Mouse (Mus musculus): Measurements from ENCODE around the gene Elp4.

Elp4 gene

DNA sequence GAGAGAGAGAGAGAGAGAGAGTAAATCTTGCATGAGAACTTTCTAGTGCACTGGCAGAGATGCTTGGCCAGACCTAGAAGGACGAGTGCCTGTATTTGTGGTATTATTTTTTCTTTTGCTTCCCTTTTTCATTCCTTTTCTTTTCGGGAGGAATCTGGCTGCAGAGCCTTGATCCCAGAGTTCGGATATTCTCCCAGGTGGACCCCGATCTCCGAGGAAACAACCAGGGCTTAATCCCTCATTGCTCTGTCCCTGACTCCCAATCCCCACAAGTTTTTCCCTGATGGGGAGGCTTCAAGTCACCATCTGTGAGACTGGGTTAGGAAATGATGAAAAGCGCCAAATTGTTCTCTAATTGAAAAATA, 233.7 kb downstream of the Elp4 start:
- no peak for DNase-seq (ENCODE audit: low spot score)

GRCm38 (mm10) chr2:105669881-105670730, 234.3 kb downstream of the Elp4 start:
- no peak for DNase-seq (ENCODE audit: low spot score)

DNA sequence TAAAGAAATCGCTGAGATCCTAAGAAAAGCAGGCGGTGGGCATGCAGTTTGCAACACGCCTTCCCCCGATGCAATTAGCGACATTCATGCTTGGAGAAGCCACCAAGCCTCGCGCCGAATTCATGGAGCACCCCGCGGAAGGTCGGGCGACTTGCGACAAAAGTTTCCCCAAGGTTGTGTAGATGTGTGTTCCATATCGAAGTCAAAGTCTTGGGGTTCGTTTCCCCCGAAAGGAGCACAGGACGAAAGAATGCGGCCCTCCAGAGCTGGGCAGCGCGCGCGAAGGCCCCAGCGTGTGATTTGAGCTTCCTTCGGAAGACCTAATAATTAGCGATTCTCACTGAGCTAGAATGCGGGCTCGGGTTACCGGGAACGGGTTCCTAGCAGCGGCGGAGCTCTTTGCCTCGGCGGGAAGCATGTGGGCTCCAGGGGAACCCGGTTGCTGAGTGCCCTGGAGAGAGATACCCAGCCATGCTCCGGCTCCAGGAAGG, 234.9 kb downstream of the Elp4 start:
- no peak for DNase-seq (ENCODE audit: low spot score)

- DNase-seq (ENCODE audit: low spot score): no peak
These were observed 235.8 kb downstream of the Elp4 start, which contains the start of gene Pax6 for GRCm38 (mm10) chr2:105668271-105669270. TSS of gene Pax6 (plus strand) at chr2:105668900.

- no peak for DNase-seq (ENCODE audit: low spot score)
These were observed 236.8 kb downstream of the Elp4 start for GRCm38 (mm10) chr2:105667626-105667950.

DNA sequence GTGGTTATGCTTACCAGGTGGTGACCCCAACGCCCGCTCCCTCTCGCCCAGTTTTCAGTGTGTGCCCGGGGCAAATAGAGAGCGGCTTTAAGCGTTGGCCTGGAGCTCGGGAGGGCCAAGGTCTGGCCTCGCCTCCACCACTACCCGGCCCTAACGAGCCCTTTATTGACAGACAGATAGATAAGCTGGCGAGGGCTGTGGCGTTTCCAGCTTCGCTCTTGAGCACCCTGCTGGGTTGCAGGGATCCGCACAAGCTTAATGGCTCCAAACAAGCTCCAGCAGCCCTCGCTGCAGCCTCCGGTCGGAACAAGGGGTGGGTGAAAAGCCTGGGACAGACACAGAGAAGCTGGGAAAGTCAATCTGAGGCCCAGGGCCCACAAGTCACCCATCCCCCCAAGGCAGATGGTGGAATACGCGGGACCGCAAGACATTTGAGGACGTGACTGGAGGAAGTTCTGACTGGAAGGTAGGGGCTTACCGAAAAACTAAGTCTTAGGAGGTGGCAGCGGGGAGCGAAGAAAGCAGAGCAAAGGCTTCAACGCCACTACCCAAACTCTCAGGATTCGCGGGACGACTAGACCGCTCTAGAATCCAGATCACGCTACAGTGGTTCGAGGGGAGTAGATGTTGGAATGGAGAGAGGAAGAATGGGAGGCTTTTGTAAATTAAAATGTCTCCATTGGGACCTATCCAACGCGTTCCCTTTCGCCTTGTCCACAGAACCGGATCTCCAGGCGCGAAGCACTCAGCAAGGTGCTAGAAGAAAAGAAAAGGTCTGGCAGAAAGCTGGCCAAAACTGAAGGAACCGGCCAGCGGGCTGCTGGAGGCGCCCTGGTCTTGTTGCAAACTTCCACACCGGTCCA, 237.4 kb downstream of the Elp4 start:
- DNase-seq (ENCODE audit: low spot score): no peak

GRCm38 (mm10) chr2:105666331-105666730, 238.0 kb downstream of the Elp4 start:
- no peak for DNase-seq (ENCODE audit: low spot score)

DNA sequence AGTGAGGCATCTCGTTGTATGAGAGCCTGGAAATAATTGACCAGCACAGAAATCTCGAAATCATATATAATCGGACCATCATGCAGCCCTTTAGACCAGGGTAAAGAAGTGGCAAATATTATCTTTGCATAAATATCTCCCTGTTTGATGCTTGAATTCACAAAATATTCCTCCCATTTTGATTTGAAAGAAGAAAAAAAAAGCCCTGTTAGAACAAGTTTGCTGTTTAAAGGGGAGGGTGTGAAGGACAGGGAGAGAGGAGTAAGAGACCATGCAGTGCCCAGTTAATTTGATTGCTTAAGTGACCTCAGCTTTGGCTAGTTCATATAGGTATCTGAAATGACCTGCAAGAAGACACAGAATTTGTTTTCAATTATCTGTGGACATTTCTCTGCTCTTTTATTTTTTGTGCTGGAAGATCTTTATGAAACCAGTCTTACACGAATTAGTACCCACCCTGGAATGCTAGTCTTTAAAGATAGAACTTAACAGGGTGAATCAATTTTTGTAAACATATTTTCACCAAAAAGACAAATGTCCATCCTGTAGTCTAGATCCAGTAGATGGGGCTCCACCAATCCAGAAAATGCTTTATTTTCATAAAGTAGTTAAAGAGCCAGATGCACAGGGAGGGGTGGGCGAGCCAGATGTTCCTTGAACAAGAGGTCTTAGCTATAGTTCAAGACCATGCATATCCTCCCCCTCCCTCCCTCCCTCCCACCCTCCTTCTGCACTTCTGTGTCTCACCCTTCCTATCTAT, 238.7 kb downstream of the Elp4 start:
- DNase-seq (ENCODE audit: low spot score): no peak

GRCm38 (mm10) chr2:105664996-105665395, 239.4 kb downstream of the Elp4 start:
- DNase-seq (ENCODE audit: low spot score): no peak

- DNase-seq (ENCODE audit: low spot score): no peak
These were observed 241.3 kb downstream of the Elp4 start for GRCm38 (mm10) chr2:105663101-105663511.

- DNase-seq (ENCODE audit: low spot score): no peak
These were observed 241.8 kb downstream of the Elp4 start for GRCm38 (mm10) chr2:105662606-105663005.

DNA sequence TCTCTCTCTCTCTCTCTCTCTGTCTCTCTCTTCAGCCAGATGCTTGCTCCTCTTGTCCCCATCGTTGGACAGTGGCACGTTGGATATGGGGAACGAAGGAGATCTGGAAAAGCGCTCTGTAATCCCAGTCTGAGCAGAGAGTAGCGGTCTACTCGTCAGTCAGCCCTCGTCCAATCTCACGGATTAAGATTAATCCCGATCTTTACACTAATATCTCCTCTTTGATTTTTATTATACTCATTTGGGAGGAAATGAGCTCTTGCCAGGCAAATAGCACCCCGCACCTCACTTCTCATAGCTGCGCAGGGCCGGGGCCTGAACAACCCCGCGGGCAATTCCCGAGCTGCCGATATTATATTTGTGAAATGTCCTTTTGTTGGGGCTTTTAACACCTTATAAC, 242.2 kb downstream of the Elp4 start:
- DNase-seq (ENCODE audit: low spot score): no peak

DNA sequence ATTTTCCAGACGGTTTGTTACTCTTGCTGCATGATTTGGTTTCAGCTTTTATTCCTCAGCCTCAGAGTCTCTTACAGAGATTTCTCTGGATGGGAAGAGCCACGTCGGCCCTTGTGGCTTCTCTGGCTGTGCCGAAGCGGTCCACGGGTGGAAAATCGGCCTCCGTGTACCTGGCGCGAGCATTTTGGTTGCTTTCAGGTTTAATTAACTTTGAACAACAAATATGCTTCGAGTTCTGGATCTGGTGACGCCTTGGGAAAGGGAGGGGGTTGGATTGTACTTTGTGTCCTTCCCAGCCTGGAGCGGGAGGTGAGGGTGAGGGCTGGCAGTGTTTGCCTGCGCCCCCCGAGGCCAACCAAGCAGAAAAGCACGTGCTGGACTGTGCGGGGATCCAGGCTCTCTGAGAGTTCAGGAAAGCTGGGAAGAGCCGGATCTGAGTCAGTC, 242.7 kb downstream of the Elp4 start:
- no peak for DNase-seq (ENCODE audit: low spot score)

GRCm38 (mm10) chr2:105660874-105661622, 243.3 kb downstream of the Elp4 start:
- DNase-seq (ENCODE audit: low spot score): no peak

DNA sequence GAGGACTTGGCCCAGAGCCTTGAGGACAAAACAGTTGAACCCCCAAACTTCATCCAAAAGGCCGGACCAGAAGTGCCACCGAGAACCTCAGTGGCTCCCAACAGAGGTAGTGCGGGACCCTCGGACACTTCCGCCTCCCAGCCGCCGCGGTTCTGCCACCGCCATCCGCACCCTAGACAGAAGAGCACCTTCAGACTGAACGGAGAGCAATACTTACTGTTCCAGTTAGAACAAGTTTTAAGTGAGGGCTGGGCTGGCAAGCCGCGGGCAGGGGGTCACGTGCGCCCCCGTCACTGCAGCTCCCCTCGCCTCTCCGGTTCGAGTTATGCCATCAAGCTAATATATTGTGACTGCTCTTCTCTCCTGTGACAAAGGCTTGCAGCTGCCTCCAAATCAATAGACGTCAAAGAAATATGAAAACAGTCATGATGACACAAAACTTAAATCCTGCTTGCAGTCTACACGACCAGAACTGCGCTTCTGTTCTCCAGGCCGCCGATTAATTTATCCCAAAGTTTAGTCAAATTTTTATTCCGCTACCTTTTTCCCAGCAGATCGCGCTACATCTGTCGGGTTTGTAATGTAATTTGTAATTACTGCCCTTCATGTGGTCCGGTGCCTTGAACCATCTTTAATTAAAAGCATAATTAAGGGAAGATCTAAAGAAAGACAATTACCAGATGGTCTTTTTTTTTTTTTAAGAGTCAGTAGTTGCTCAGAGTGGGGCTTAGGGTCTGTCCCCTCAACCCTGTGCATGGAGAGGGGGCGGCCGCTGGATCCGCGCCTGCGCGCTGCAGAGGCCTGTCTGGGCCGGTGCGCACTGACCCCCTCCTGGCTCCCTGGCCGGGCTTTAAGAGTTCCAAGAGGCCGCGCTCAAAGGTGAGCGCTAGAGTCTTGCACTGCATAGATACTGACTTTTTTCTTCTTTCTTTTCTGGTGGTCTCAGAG, 244.2 kb downstream of the Elp4 start:
- DNase-seq (ENCODE audit: low spot score): no peak

DNA sequence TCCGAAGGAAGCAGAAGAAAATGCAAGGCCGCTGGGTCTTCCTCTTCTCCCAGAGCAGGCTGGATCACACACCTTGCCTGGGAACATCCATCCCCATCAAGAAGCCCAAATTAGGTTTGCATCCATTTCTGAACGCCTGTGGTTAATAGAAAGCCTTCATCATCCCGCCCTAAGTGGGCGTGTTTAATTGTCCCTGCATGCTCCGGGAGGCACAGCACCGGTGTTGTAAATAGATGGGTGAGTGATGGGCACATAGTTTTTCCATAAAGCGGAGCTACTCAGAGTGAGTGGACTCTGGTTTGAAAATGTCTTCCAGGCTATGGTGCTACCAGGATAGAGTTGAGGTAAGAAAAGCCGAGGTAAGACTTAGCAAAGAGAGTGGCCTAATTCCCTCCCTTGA, 245.0 kb downstream of the Elp4 start:
- no peak for DNase-seq (ENCODE audit: low spot score)

DNA sequence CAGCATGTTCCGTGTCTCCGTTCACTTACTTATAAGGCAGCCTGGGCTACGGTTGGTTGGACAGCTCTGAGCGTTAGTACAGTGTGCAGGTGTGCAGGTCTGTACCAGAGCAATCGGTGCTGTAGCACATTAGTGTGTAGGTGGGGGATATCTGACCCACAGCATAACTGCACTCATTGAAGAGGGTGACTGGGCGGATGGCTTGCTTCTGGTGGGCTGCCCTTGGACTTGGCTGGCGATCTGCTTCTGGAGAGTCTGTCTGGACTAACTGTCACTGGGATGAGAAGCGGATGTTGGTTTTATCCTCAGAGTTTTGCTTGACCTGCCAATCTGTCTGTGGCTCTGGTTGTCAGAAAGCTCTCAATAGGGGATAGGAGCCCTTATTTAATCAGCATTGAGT, 247.9 kb downstream of the Elp4 start:
- DNase-seq (ENCODE audit: low spot score): no peak

Data from c-Kit-positive CD71-positive TER-119-positive erythroid progenitor cells, embryonic 14.5 days (primary cell).